Mouse (Mus musculus) liver, embryonic 13.5 days (tissue): ENCODE measurements around the gene 0610030E20Rik. TPM values are rescaled to one million over a fixed set of nuclear protein-coding genes. Genes with fewer than 3 reads are reported as not detected.

ENCODE experiments used
- ATAC-seq: fragments of 200-750 bp; cut with Nextera tagmentation; 2 replicates; pipeline ENCODE4 v1.8.0; 2017; ENCODE audit warnings: low read depth, mild to moderate bottlenecking, moderate number of reproducible peaks, moderate library complexity
- DNase-seq: peaks from one replicate; pipeline ENCODE4 v3.0.0; 2022
- H3K27ac ChIP-seq: fragments of 300-500 bp; sonication (generic); 2 replicates; pipeline ENCODE4 v1.5.1; 2015; ENCODE audit warnings: moderate library complexity, mild to moderate bottlenecking, inconsistent platforms
- H3K27me3 ChIP-seq: fragments of 300-500 bp; sonication (generic); 2 replicates; pipeline ENCODE4 v1.6.1; 2015; ENCODE audit warnings: mild to moderate bottlenecking, inconsistent platforms
- H3K36me3 ChIP-seq: fragments of 300-500 bp; sonication (generic); 2 replicates; pipeline ENCODE4 v1.6.1; 2015; ENCODE audit warnings: mild to moderate bottlenecking, inconsistent platforms
- H3K4me1 ChIP-seq: fragments of 300-500 bp; sonication (generic); replicated peaks from 2 replicates; pipeline ENCODE4 v1.6.1; 2015; ENCODE audit warnings: inconsistent platforms
- H3K4me2 ChIP-seq: fragments of 300-500 bp; sonication (generic); 2 replicates; pipeline ENCODE4 v1.6.1; 2015; ENCODE audit warnings: inconsistent platforms, mild to moderate bottlenecking, moderate library complexity
- H3K4me3 ChIP-seq: fragments of 300-500 bp; sonication (generic); replicated peaks from 2 replicates; pipeline ENCODE4 v1.5.1; 2015; ENCODE audit warnings: mild to moderate bottlenecking, inconsistent platforms
- H3K9ac ChIP-seq: fragments of 300-500 bp; sonication (generic); 2 replicates; pipeline ENCODE4 v1.6.1; 2015; ENCODE audit warnings: mild to moderate bottlenecking, inconsistent platforms
- H3K9me3 ChIP-seq: fragments of 300-500 bp; sonication (generic); replicated peaks from 2 replicates; pipeline ENCODE4 v1.6.1; 2016; ENCODE audit warnings: inconsistent platforms
- WGBS: fragments of 180-500 bp; shearing (Covaris S2); methylation state at CpG from one replicate; pipeline ENCODE4 v1.1.7; 2015; ENCODE audit not compliant: insufficient replicate concordance; 5-methylcytosine and 5-hydroxymethylcytosine counted together
- polyA plus RNA-seq: library from polyadenylated mRNA; unstranded; fragments of >200 nt; fragmentation: Nextera tagmentation; extraction: Ambion mirVana; gene quantifications from 2 replicates; pipeline ENCODE4 v1.2.1, GENCODE M21; 2015

The 0610030E20Rik gene
- polyA plus RNA-seq, 1 experiment from 2014 or later = 14.5 TPM

- H3K4me3 ChIP-seq = peak overlapping the region; percentile 80
- H3K36me3 ChIP-seq = peaks cover 35% of the 10 kb centered on the region
- H3K9ac ChIP-seq = peak overlapping the region; percentile 83; the same call in 1 of the 2 replicates
- peak overlapping the region; percentile 77 for H3K4me2 ChIP-seq
- DNase-seq (no peak), ATAC-seq (no peak)
- 78% methylated on average over 7 of the region's 7 CpGs for WGBS
- H3K4me1 ChIP-seq = peaks cover 70% of the 10 kb centered on the region
- peaks cover 20% of the 10 kb centered on the region for H3K27me3 ChIP-seq
- H3K9me3 ChIP-seq = no peaks in the 10 kb centered on the region
- H3K27ac ChIP-seq = peak overlapping the region; percentile 89; the same call in 1 of the 2 replicates
These were observed 13.4 kb downstream of the 0610030E20Rik start for GRCm38 (mm10) chr6:72360599-72360935.

- Histone ChIP-seq H3K4me2 (peak overlapping the region; percentile 77), H3K4me1 (peaks cover 68% of the 10 kb centered on the region), H3K4me3 (peak overlapping the region; percentile 80), H3K9me3 (no peaks in the 10 kb centered on the region), H3K27ac (peak overlapping the region; percentile 89), H3K27me3 (peaks cover 14% of the 10 kb centered on the region), H3K9ac (peak overlapping the region; percentile 83), H3K36me3 (peaks cover 35% of the 10 kb centered on the region)
- DNase-seq (peak; percentile 48), ATAC-seq (no peak)
- 12% methylated on average over 5 of the region's 5 CpGs for WGBS
These were observed 14.0 kb downstream of the 0610030E20Rik start for GRCm38 (mm10) chr6:72361121-72361551.

- peak; percentile 96 for DNase-seq
- Histone ChIP-seq H3K36me3 (peaks cover 31% of the 10 kb centered on the region), H3K9me3 (no peaks in the 10 kb centered on the region), H3K27me3 (0 out of 2 replicates have a peak, but pooled peaks cover 2% of the 10 kb centered on the region), H3K27ac (peak overlapping the region; percentile 89), H3K4me3 (peak overlapping the region; percentile 80), H3K9ac (peak overlapping the region; percentile 83), H3K4me2 (peak overlapping the region; percentile 82), H3K4me1 (peaks cover 56% of the 10 kb centered on the region)
- WGBS = under 1% methylated on average over 42 of the region's 42 CpGs
- ATAC-seq = peak; percentile 94
These were observed 15.3 kb downstream of the 0610030E20Rik start for GRCm38 (mm10) chr6:72362132-72363028.

GRCm38 (mm10) chr6:72364009-72364408, 16.9 kb downstream of the 0610030E20Rik start:
- WGBS = 41% methylated on average over 7 of the region's 7 CpGs

GRCm38 (mm10) chr6:72364985-72365384, 17.9 kb downstream of the 0610030E20Rik start:
- Histone ChIP-seq H3K27ac (no peak overlapping the region), H3K36me3 (peaks cover 28% of the 10 kb centered on the region), H3K27me3 (no peaks in the 10 kb centered on the region), H3K4me1 (peaks cover 37% of the 10 kb centered on the region), H3K4me3 (no peak overlapping the region), H3K9ac (no peak overlapping the region), H3K9me3 (no peaks in the 10 kb centered on the region), H3K4me2 (no peak overlapping the region)
- ATAC-seq (no peak), DNase-seq (no peak)
- 52% methylated on average over 6 of the region's 6 CpGs for WGBS

More at GRCm38 (mm10) chr6:72364009-72364408, 16.9 kb downstream of the 0610030E20Rik start:
- Histone ChIP-seq H3K9me3 (no peaks in the 10 kb centered on the region), H3K9ac (no peak overlapping the region), H3K27me3 (no peaks in the 10 kb centered on the region), H3K4me1 (peaks cover 40% of the 10 kb centered on the region), H3K4me3 (no peak overlapping the region), H3K27ac (no peak overlapping the region), H3K36me3 (peaks cover 29% of the 10 kb centered on the region), H3K4me2 (no peak overlapping the region)
- DNase-seq (no peak), ATAC-seq (no peak)

GRCm38 (mm10) chr6:72366304-72366703, 19.2 kb downstream of the 0610030E20Rik start:
- Histone ChIP-seq H3K27me3 (no peaks in the 10 kb centered on the region), H3K36me3 (peaks cover 25% of the 10 kb centered on the region), H3K4me1 (peaks cover 37% of the 10 kb centered on the region), H3K27ac (no peak overlapping the region), H3K4me3 (no peak overlapping the region), H3K9me3 (no peaks in the 10 kb centered on the region), H3K4me2 (no peak overlapping the region), H3K9ac (no peak overlapping the region)
- DNase-seq (no peak), ATAC-seq (no peak)
- 69% methylated on average over 3 of the region's 3 CpGs for WGBS

GRCm38 (mm10) chr6:72366844-72367443, 19.8 kb downstream of the 0610030E20Rik start, which contains the start of gene Rnf181:
TSS of gene Rnf181 (minus strand) at chr6:72366956.
- H3K4me1 ChIP-seq = peaks cover 37% of the 10 kb centered on the region
- no peak within 1 kb of the TSS for H3K4me2 ChIP-seq
- no peaks in the 10 kb centered on the region for H3K9me3 ChIP-seq
- no peak for ATAC-seq
- no peak for DNase-seq
- H3K27me3 ChIP-seq = no peaks in the 10 kb centered on the region
- 69% methylated on average over 4 of the region's 4 CpGs for WGBS
- no peak within 1 kb of the TSS for H3K4me3 ChIP-seq
- no peak within 1 kb of the TSS for H3K9ac ChIP-seq
- H3K27ac ChIP-seq = no peak within 1 kb of the TSS
- peaks cover 25% of the 10 kb centered on the region for H3K36me3 ChIP-seq

- Histone ChIP-seq H3K4me1 (peaks cover 42% of the 10 kb centered on the region), H3K4me3 (no peak overlapping the region), H3K4me2 (no peak overlapping the region), H3K9me3 (no peaks in the 10 kb centered on the region), H3K27ac (no peak overlapping the region), H3K36me3 (peaks cover 25% of the 10 kb centered on the region), H3K27me3 (no peaks in the 10 kb centered on the region), H3K9ac (no peak overlapping the region)
- ATAC-seq (no peak), DNase-seq (no peak)
- WGBS = 74% methylated on average over 4 of the region's 4 CpGs
These were observed 20.4 kb downstream of the 0610030E20Rik start for GRCm38 (mm10) chr6:72367460-72367974.

- Histone ChIP-seq H3K36me3 (peaks cover 25% of the 10 kb centered on the region), H3K4me3 (no peak overlapping the region), H3K9ac (no peak overlapping the region), H3K9me3 (no peaks in the 10 kb centered on the region), H3K4me1 (peaks cover 50% of the 10 kb centered on the region), H3K27me3 (no peaks in the 10 kb centered on the region), H3K27ac (peak overlapping the region; percentile 40; the same call in 1 of the 2 replicates), H3K4me2 (no peak overlapping the region)
- WGBS = 75% methylated on average over 4 of the region's 4 CpGs
- ATAC-seq (no peak), DNase-seq (no peak)
These were observed 22.4 kb downstream of the 0610030E20Rik start for GRCm38 (mm10) chr6:72369557-72369956.

- peak overlapping the region; percentile 50; the same call in 1 of the 2 replicates for H3K27ac ChIP-seq
- H3K36me3 ChIP-seq = peaks cover 25% of the 10 kb centered on the region
- H3K4me2 ChIP-seq = no peak overlapping the region
- ATAC-seq (no peak), DNase-seq (no peak)
- H3K4me3 ChIP-seq = no peak overlapping the region
- H3K4me1 ChIP-seq = peaks cover 56% of the 10 kb centered on the region
- H3K9me3 ChIP-seq = no peaks in the 10 kb centered on the region
- no peaks in the 10 kb centered on the region for H3K27me3 ChIP-seq
- 78% methylated on average over 12 of the region's 12 CpGs for WGBS
- H3K9ac ChIP-seq = no peak overlapping the region
These were observed 23.0 kb downstream of the 0610030E20Rik start for GRCm38 (mm10) chr6:72370091-72370490.

GRCm38 (mm10) chr6:72371147-72371546, 24.0 kb downstream of the 0610030E20Rik start:
- Histone ChIP-seq H3K27ac (peak overlapping the region; percentile 50), H3K4me3 (no peak overlapping the region), H3K9ac (no peak overlapping the region; the same call in 1 of the 2 replicates), H3K27me3 (no peaks in the 10 kb centered on the region), H3K4me2 (no peak overlapping the region), H3K36me3 (peaks cover 25% of the 10 kb centered on the region), H3K4me1 (peaks cover 66% of the 10 kb centered on the region), H3K9me3 (no peaks in the 10 kb centered on the region)
- ATAC-seq (no peak), DNase-seq (no peak)
- 63% methylated on average over 5 of the region's 5 CpGs for WGBS
